Mouse (Mus musculus): ENCODE data around the gene Olfr1214.
"Not testable (repeated sequence)": the region's sequence is repeated elsewhere in the genome, so short reads cannot be mapped to it uniquely, and the experiment has no call there.

Gene Olfr1214

GRCm38 (mm10) chr2:88992553-88992952 is at the start of gene Olfr1214:
Gene Olfr1214, minus strand, starts transcription at chr2:88992653.
- no peak for DNase-seq (ENCODE audit: low spot score)

GRCm38 (mm10) chr2:89031965-89032364 is 39.5 kb upstream of the Olfr1214 start, which contains the start of gene Olfr1217:
Gene Olfr1217, minus strand, starts transcription at chr2:89032065.
- DNase-seq (ENCODE audit: low spot score), result no peak

DNA sequence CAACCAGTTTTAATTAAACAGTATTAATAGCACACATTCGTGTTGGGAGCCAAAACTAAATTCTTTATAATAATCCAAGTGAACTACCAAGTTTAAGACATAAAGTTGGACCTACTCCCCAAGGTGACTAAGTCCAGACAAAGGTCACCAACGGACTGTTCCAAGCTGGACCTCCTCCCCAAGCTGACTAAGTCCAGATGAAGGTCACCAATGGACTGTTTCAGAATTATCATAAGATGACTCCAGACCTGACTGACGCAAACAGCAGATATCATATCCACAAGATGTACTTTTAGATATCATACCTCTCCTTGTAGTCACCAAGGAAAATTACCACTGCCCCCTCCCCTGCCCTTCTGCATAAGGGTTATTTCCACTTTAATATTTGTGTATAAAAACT is 29.0 kb upstream of the Olfr1214 start:
- DNase-seq (ENCODE audit: low spot score), result not testable (repeated sequence)

GRCm38 (mm10) chr2:89018240-89018639 is 25.8 kb upstream of the Olfr1214 start, which contains the start of gene Olfr1216:
Gene Olfr1216, minus strand, starts transcription at chr2:89018340.
- no peak for DNase-seq (ENCODE audit: low spot score)

DNA sequence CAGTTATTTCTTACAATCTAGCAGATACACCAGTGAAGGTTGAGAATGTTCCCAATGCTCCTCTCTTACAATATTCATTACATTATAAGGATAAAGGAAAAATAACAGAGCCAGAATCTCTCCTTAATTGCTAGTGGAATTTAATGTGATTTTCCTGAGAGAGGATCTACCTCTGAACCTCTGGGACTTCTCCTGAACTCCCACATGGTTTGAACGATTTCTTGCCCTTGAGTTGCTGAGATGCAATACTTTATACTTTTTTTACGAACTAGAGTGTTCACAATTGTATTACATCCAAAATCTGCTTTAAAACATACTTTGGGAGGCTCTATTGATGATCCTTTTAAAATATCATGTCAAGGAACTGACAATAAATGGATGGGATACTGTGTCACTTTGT is 14.4 kb upstream of the Olfr1214 start, which contains the start of gene Olfr1215:
Gene Olfr1215, minus strand, starts transcription at position 101 of the 400 bp plus-strand sequence.
- DNase-seq (ENCODE audit: low spot score), result no peak

DNA sequence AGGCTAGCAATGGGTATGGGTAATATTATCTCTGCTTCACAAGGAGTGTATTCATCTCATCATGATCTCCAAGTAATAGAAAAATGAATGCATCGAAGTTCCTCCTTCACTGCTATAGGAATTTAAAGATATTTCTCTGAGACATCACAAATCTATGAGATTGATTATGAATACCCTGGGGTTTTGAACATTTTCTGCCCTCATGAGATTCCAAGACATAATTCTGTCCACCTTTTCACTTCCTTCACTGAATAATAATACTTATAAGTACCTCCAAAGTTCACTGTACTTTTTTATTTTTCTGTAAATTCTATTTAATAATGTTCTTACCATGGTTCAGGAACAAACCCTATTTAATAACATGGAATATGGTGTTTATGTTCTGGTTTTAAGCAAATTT is 12.3 kb downstream of the Olfr1214 start, which contains the start of gene Gm13762:
Gene Gm13762, minus strand, starts transcription at position 101 of the 400 bp plus-strand sequence.
- DNase-seq (ENCODE audit: low spot score), result no peak

GRCm38 (mm10) chr2:88953669-88954068 is 38.8 kb downstream of the Olfr1214 start, which contains the start of gene Olfr1212:
Gene Olfr1212, plus strand, starts transcription at chr2:88953969.
- DNase-seq (ENCODE audit: low spot score), result no peak

DNA sequence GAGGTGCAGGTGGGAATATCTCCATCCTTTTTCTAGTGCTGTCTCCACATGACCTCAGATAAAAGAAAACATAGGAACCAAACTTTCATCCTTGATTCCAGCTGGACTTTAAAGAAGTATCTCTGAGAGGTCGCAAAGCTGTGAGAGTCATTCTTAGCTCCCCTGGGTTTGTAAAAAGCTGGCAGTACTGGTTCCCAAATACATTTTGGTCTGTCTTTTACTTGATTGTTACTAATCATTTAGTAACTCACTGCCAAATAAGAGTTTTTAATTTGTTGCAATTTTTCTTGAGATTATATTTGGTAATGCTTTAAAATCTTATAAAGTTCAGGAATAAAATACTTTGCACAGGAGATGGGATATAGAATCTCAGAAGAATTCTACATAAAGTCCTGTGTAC is 54.4 kb downstream of the Olfr1214 start, which contains the start of gene Olfr1211:
Gene Olfr1211, minus strand, starts transcription at position 101 of the 400 bp plus-strand sequence.
- no peak for DNase-seq (ENCODE audit: low spot score)

Data from layer of hippocampus, adult 11-12 months (tissue).